Mouse (Mus musculus): ENCODE data around the gene Fam107b.
"Not testable (repeated sequence)": the region's sequence is repeated elsewhere in the genome, so short reads cannot be mapped to it uniquely, and the experiment has no call there.

The Fam107b gene

DNA sequence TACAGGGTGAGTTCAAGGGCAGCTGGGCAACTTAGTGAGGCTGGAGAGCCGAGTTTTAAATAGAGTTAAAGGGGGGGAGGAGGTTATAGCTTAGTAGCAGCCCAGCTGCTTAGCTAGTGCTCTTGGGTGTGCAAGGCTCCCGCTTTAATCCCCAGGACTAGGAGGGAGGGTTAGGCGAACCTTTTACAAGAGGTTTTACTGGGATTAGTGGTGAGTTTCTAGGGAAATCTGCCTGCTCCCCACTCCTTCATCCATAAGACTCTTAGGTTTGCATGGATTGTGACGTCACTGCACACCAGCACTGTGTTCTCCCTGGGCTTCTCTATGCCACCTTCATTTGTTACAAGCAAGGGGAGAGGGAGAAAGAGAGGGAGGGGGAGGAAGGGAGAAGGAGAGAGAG is 88.6 kb downstream of the Fam107b start:
- DNase-seq (ENCODE audit: low spot score in 2 of 2), result no peak

DNA sequence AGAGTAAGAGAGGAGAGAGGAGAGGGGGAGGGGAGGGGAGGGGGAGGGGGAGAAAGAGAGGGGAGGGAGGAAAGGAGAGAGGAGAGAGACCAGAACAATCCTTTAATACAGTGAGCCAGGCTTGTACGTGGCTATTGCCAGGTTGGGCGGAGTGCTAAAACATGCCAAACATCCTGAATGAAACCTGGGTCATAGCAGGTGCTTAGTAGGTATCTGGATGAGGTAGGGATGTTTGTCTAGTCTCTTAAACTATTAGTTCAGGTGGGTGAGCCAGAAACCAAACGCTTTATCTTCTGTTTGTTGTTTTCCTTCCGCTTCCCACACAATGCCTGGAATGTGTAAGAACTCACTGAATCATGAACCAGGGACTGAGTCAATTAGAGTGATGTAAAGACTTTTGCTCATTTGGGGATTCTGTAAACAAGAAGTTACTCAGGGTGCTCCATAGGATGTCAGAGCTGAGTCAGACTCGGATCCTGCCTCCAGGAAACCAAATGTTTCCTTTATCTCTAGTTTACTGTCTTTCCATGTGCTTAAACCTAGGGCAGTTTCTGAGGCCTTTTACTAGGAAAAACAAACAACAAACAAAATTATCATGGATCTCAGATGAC is 89.1 kb downstream of the Fam107b start:
- no peak for DNase-seq (ENCODE audit: low spot score in 2 of 2)

DNA sequence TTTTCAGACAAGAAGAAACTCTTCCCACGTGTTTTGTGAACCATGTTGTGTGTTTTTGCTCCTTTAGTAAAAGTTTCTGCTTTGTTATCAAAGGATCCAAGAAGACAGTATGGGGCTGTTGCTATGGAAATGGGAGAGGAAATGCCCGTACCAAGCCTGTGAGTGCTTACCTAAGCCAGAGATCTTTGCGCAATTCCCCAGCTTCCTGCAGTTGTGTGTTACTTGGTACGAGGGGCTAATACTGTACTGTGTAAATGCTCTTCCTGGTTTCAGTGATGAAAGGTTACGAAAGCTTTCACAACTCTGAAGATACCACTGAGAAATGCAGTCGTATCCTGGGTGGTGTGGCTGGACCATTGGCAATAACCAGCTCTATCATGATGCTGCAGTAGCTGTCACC is 93.8 kb downstream of the Fam107b start:
- DNase-seq (ENCODE audit: low spot score in 2 of 2), result no peak

DNA sequence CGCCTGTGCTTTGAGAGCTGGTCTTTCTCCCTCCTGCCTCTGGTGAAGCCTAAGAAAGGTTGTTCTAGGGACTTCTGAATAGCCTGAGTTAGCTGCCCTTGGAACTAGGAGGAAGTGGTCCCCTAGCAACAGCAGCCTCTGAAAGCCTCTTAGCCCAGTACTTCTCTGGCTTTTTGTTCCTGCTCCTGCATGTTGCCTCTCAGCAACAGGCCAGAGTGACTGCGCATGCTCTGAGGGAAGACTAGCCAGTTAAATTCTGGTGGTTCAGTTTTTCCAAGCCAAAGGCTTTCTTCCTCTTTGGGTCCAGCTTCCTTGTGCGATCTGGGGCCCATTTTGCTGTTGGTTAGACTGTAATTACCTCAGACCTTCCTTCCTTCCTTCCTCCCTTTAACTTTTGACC is 98.4 kb downstream of the Fam107b start:
- peak in 1 of 2 experiments; percentile 11 for DNase-seq (ENCODE audit: low spot score in 2 of 2)

DNA sequence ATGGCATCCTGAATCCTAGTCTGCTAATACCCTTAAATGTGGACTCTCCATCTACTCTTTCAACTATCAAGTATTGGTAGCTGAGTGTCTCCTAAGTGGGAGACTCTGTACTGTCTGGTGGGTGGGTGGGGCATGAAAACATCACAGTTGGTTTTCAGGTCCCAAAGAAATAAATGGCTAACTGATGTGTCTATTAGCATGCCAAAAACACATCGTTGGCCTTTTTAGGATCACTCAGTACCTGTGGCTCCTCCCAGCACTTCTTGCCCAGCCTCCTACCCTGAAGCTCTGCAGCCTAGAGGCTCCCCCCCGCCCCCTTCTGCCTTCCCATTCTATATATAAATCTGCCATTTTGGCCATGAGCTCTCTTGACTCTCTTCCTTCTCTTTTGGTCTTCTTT is 99.4 kb downstream of the Fam107b start:
- DNase-seq (ENCODE audit: low spot score in 2 of 2), result no peak

DNA sequence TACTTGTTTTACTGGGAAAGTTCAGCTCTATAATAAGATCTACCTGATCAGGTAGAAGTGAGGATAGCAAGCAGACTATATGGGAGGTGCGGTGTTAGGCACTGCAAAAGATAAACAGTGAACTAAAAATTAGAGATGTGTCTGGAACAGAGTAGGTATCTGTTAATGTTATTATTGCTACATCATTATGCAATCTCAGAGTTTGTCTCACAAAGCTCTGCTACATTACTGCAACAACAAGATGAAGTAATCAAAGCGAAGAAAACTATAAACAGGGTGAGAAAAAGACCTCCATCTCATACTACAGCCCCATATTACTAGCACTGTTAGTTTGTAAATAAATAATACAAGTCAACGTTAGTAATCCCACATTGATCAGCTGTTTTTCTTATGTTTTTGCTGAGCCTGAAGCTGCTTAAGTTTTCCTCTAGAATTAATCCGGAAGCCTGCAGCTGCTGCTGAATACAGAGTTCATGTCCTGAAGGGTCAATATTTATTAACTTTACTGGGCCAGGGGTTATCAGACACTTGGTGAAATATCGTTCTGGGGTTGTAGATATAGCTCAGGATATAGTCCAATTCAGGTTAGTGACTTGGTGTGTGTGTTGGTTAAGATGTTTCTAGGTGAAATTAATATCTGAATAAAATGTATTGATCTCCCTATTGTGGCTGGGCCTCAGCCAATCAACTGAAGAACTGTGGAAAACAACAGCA is 102.5 kb downstream of the Fam107b start:
- no peak for DNase-seq (ENCODE audit: low spot score in 2 of 2)

DNA sequence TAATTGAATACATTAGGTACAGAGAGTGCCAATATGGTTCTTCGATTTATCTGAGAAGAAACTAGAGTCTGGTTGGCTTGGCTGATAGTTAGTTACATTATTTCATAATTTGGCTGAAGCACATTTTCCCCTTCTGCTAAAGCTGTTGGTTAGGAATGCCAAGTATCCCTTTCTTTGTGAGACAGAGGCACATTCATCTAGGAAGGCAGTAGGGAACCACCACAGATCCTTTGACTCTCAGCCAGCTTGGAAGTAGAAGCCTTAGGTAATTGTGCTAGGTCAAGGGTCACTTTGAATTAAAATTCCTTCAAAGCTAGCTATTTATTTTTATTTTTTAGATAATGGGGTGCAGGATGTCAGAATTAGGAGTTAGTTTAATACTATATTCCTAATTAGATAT is 105.2 kb downstream of the Fam107b start:
- DNase-seq (ENCODE audit: low spot score in 2 of 2), result no peak

DNA sequence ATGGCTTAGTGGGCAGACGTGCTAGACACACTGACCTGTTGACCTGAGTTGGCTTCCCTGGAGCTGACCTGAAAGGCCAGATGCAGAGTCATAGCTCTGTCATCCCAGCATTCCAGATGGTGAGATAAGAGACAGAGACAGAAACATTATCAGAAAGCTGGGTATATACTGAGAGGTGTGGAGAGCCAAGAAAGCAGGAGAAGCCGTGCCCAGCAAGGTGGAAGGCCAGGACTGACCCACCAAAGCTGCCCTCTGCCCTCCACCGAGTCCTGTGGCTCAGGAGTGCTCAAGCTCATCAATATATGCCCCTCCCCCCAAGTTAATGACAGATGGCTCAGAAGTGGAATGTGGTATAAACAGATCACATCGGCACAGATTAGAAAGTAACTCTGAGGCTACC is 112.4 kb downstream of the Fam107b start:
- no peak for DNase-seq (ENCODE audit: low spot score in 2 of 2)

DNA sequence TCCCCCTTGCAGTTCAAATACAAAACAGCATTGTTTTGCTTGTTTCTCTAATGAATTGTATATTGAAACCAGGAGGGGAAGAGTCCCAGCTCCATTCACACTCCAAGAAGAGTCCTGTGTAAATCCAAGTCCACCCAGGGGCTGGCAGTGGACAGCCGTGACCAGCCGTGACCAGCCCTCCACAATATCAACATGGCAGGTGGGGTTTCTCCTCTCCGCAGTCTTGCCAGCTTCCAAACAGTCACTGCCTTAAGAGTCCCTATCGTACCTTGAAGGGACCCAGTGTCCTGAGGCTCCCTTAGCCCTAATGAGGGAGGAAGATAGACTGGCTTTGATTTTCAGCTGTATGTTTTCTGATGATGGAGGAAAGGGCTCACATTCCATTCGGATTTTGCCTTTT is 113.1 kb downstream of the Fam107b start:
- DNase-seq (ENCODE audit: low spot score in 2 of 2), result no peak

DNA sequence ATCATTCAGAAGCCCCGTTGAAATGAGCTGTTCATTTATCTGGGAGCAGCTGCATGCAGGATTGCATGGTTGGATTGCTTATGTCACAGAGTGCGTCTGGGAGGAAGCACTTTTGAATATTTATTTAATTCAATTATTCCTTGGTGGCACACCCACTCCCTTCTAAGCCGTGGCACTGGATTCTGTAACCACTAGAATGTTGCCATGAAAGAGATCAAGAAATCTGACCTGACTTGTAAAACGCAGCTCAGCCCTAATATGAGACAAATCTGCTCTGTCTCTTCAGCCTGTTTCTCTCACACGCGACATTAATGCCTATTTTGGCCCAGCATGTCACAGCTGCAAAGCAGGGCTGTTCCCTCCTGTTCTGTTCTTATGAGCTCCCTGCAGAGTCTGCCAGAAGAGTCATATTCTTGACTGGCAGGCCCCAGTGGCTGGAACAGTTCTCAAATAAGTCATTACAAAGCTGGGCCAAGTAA is 113.5 kb downstream of the Fam107b start:
- DNase-seq (ENCODE audit: low spot score in 2 of 2), result no peak

DNA sequence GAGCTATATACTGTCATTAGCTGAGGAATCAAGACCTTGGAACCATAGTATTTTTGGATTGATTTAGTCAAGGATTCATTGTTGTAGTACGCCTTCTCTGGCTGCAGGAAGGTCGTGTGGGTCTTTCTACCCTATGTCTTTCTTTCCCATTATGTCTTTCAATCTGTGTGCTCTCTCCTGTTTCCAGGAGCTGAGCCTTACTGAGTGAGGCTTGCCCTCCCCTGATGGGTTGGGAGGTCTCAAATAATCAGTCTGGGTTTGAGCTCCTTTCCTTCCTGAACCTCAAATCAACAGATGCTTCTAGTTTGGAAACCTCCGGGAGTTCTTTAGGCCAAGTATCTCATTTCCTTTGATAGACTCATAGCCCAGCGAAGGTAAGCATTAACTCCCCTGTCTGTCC is 119.9 kb downstream of the Fam107b start:
- no peak for DNase-seq (ENCODE audit: low spot score in 2 of 2)

DNA sequence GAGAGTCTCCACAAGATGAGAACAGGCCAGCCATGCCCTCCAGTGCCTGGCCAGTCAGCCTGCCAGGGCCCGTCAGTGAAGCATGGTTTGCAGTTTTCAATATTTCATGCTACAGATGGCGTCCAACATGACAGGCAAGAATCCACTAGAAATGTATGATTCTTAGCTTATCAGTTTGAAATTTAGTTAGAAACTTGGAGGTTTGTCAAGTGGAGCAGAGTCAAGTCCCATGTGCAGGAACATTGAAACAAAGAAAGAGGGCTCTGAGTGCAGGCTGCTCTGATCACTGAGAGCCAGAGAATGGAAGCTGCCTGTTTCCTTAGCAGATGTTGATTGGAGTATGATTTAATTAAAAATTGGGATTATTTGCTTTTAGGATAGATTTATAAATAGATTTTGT is 122.5 kb downstream of the Fam107b start:
- DNase-seq (ENCODE audit: low spot score in 2 of 2), result no peak

DNA sequence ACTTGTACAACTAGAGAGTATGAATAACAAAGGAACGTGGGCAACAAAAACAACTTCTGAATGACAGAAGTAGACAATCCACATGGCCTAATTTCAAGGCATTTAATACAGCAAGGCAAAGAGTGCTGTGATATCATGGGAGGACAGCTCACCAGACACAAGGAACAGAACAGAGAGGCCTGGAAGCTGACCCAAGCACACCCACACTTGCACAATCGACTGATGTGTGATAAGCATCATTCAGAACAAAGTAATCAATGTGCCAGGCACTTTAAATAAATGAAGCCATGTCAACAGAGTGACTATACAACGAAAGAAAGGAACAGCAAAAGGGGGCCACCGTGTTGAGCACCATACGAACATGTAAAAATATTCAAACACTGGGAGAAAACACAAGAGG is 125.6 kb downstream of the Fam107b start:
- no peak for DNase-seq (ENCODE audit: low spot score in 2 of 2)

DNA sequence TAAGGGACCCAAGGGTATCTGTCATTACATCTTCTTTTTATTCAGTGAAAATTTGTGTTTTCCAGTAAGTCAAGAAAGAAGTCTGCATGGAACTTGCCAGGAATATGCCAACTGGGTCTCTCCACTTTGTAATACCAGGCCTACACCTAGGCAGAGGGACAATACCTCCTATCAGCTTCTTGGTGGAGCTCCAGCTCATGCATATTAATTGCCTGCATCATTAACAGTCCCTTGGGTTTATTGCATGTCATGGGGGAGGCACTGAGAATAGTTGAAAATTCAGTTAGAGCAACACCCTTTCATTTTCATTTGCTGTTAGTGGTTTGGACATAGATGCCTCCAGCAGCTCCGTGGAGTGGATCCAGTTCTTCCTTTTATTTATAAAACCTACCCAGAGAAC is 130.1 kb downstream of the Fam107b start:
- no peak for DNase-seq (ENCODE audit: low spot score in 2 of 2)

DNA sequence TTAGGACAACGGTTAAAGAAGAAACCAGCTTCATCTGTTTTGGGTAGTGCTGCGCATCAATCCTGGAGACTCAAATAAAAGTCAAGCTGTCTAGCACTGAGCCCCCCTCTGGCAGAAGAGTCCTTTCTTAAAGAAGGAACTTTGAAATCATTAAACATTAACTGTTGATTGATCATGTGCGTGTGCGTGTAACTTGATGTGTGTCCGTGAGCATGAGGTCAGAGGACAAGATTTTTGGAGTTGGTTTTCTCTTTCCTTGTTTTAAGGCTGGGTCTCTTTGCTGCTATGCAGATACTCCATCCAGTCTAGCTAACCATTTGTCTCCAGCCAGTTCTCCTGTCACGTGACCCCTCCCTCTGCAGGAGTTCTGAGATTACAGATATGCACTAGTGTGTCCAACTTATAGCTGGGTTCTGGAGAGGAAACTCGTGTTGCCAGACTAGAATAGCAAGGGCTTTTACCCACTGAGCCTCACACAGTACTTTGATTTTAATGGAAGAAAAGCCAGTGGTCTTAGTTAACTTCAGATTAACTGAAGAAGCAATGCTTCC is 132.4 kb downstream of the Fam107b start:
- no peak for DNase-seq (ENCODE audit: low spot score in 2 of 2)

DNA sequence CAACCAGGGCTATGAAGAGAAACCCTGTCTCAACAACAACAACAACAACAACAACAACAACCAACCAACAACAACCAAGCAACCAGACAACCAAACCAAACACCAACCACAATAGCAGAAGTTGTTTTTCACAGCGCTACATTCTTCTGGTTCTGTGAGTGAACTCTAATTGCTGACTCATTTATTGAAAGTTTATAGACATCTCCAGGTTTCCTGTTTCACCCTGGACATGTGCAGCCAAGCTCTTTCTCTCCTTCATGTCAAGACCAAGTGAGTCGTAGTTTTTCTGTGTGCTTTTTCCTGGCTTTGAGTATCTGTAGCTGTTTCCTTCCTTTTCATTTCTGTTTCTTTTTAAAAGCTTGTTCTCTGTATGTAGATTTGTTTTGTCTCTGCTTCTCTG is 133.5 kb downstream of the Fam107b start:
- DNase-seq (ENCODE audit: low spot score in 2 of 2), result no peak

DNA sequence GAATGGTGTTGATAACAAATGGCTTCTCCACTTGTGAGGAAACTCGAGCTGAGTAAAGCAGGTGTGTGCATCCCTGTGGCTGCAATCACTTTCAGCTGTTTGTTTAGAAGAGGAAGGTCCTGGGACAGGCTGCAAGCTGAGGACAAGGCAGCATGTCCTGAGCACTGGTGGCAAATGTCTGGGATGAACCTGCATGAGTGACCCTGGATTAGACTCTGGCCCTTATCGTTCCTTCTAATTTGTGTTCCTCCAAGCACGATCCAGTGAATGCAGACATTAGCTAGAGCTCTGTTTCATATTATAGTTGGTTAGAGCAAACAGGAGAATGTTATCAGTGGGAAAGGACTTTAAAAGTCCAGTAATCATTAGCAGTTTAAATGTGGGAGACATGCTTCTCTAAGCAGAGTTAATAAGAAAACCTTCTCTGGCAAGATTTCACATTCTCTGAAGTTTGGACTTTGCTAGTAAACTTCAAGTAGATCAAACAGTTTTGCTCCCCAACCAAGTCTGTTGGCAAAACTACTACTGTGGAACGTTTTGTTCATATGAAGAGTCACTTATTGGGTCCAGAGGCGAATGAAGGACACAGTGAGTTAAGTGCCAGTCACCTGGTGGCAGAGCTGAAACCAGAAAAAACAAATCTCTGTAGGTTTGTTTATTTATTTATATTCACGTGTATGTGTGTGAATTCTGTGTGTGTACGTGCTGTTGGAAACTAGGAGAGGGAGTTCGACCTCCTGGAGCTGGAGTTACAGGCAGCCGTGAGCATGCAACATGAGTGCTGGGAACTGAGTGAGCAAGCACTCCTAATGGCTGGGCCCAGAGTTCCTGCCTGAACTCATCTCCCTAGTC is 134.2 kb downstream of the Fam107b start:
- DNase-seq (ENCODE audit: low spot score in 2 of 2), result no peak

DNA sequence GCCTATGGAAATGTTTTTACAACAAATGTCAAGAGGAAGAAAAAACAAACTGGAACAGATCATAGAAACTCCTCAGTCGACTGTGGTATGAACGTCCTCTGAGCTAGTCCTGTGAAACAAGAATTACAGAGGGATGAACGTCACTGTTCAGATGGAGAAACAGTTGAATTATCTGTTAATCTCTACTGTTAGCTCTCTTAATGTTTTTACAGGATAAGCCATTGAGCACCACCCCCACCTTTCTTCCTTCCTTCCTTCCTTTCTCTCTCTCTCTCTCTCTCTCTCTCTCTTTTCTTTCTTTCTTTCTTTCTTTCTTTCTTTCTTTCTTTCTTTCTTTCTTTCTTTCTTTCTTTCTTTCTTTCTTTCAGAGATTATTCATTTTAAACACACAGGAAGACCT is 135.0 kb downstream of the Fam107b start:
- not testable (repeated sequence) for DNase-seq (ENCODE audit: low spot score in 2 of 2)

DNA sequence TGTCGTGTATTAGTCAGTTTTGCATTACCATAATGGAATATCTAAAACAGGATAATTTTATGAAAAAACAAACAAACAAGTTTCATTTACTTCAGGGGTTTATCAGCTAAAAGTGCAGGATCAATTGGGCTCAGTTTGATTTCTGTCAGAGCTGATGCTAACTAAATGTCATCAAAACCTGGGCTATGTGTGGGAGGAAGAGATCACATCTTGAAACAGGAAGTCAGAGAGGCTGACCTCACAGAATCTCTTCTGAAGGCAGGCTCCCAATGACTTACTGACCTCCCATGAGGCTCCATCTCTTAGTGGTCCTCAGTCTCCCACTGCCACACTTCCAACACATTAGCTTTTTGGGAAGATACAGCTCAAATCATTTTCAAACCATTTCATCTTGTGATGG is 136.9 kb downstream of the Fam107b start:
- no peak for DNase-seq (ENCODE audit: low spot score in 2 of 2)

DNA sequence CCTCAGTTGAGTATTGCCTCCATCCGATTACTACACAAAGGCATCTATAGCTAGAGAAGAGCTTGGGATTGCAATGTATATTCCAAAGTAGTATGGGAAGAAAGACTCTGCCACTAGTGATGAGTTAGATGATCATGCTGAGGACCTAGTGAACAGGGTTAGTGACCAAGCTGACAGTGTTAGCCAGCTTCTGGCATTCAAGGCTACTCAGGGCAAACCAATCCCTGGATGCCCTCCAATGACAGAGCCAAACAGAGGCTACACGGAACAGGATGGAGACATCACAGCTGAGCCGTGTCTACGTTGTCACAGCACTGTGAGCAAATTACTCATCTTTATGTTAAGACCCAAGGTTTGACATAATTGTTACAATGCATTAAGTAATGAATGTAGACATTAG is 138.3 kb downstream of the Fam107b start:
- DNase-seq (ENCODE audit: low spot score in 2 of 2), result no peak

DNA sequence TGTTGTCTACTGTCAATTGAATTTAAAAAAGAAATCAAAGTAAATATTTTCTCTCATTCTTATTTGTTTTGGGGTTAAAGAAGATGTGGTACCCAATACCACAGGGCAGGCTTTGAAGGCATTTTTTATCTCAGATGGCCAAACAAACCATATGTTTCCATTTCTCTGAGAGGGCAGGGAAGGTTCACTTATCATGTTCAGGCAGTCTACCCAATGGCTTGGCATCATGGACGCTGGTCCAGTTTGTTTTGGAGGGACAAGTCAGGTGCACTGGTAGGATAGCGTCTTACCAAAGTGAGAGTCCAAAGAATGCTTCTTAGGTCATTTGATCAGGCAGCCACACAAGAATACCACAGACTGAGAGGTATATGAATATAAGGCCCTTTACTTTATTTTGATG is 139.6 kb downstream of the Fam107b start:
- no peak for DNase-seq (ENCODE audit: low spot score in 2 of 2)

DNA sequence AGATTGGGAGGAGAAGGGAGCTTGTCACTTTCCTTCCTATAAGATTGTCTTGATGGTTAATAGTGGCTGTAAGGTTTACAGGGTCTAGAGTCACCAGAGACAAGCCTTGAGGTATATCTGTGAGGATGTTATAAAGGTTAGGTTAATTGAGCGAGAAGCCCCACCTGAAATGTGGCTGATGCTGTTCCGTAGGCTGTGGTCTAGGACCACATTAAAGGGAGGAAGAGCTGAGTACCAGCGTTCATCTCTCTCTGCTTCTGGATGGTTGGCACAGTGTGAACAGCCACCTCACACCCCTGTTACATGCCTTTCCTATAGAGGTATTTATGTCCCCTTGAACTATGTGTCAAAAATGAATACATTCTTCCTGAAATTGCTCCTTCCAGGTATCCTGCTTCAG is 140.2 kb downstream of the Fam107b start:
- peak; percentile 33 to 37 for DNase-seq (ENCODE audit: low spot score in 2 of 2)

Measured in natural killer cell, adult 2 months (primary cell).